Mouse (Mus musculus): ENCODE measurements around the gene Spink4. TPM values are rescaled to one million over a fixed set of nuclear protein-coding genes. Genes with fewer than 3 reads are reported as not detected.
A peak's percentile ranks its signal among the peaks of the same experiment; 100 is the strongest.

The Spink4 gene
- total RNA-seq, 2 experiments from 2014 or later = not detected

- intact Hi-C loops (cut with DNase I) = no loop called here
- DNase-seq (ENCODE audit: low spot score in 2 of 2) = no peak
Measured at GRCm38 (mm10) chr4:40946516-40947121, 26.8 kb downstream of the Spink4 start.

GRCm38 (mm10) chr4:40947565-40948159, 27.8 kb downstream of the Spink4 start:
- intact Hi-C loops (cut with DNase I) = no loop called here
- DNase-seq (ENCODE audit: low spot score in 2 of 2) = peak; percentile 23 to 25

- intact Hi-C loops (cut with DNase I) = no loop called here
- peak; percentile 97 to 99 for DNase-seq (ENCODE audit: low spot score in 2 of 2)
Measured at GRCm38 (mm10) chr4:40948160-40948708, 28.4 kb downstream of the Spink4 start, which contains the start of the genes Bag1 and Chmp5. Bag1 (minus strand) TSS chr4:40948294. Chmp5 (plus strand) TSS chr4:40948407.

GRCm38 (mm10) chr4:40953521-40953920, 33.7 kb downstream of the Spink4 start:
- peak in 1 of 2 experiments; percentile 39 for DNase-seq (ENCODE audit: low spot score in 2 of 2)

GRCm38 (mm10) chr4:40955942-40956341, 36.1 kb downstream of the Spink4 start:
- intact Hi-C loops (cut with DNase I) = no loop called here
- DNase-seq (ENCODE audit: low spot score in 2 of 2) = no peak

More at GRCm38 (mm10) chr4:40953521-40953920, 33.7 kb downstream of the Spink4 start:
- intact Hi-C loops (cut with DNase I) = no loop called here

- peak in 1 of 2 experiments; percentile 23 for DNase-seq (ENCODE audit: low spot score in 2 of 2)
Measured at GRCm38 (mm10) chr4:40963536-40963935, 43.7 kb downstream of the Spink4 start.

GRCm38 (mm10) chr4:40969161-40969560, 49.3 kb downstream of the Spink4 start:
- intact Hi-C loops (cut with DNase I) = no loop called here
- DNase-seq (ENCODE audit: low spot score in 2 of 2) = no peak

More at GRCm38 (mm10) chr4:40963536-40963935, 43.7 kb downstream of the Spink4 start:
- intact Hi-C loops (cut with DNase I) = no loop called here

- intact Hi-C loops (cut with DNase I) = no loop called here
- no peak for DNase-seq (ENCODE audit: low spot score in 2 of 2)
Measured at GRCm38 (mm10) chr4:40969781-40970591, 50.1 kb downstream of the Spink4 start.

- DNase-seq (ENCODE audit: low spot score in 2 of 2) = no peak
- intact Hi-C loops (cut with DNase I) = no loop called here
Measured at GRCm38 (mm10) chr4:40970592-40970841, 50.7 kb downstream of the Spink4 start.

- intact Hi-C loops (cut with DNase I) = no loop called here
- peak; percentile 97 for DNase-seq (ENCODE audit: low spot score in 2 of 2)
Measured at GRCm38 (mm10) chr4:40970842-40971701, 51.2 kb downstream of the Spink4 start, which contains the start of gene Nfx1. Nfx1 (plus strand) TSS chr4:40970906.

- intact Hi-C loops (cut with DNase I) = no loop called here
- DNase-seq (ENCODE audit: low spot score in 2 of 2) = peak; percentile 29 to 58
Measured at GRCm38 (mm10) chr4:40971744-40972143, 51.9 kb downstream of the Spink4 start.

GRCm38 (mm10) chr4:40974011-40974410, 54.2 kb downstream of the Spink4 start:
- DNase-seq (ENCODE audit: low spot score in 2 of 2) = no peak
- intact Hi-C loops (cut with DNase I) = no loop called here

- intact Hi-C loops (cut with DNase I) = no loop called here
- DNase-seq (ENCODE audit: low spot score in 2 of 2) = no peak
Measured at GRCm38 (mm10) chr4:40975678-40976077, 55.8 kb downstream of the Spink4 start.

- intact Hi-C loops (cut with DNase I) = no loop called here
- no peak for DNase-seq (ENCODE audit: low spot score in 2 of 2)
Measured at GRCm38 (mm10) chr4:40976651-40977050, 56.8 kb downstream of the Spink4 start.

- intact Hi-C loops (cut with DNase I) = no loop called here
- no peak for DNase-seq (ENCODE audit: low spot score in 2 of 2)
Measured at GRCm38 (mm10) chr4:40979430-40979829, 59.6 kb downstream of the Spink4 start.

Measured in left cerebral cortex, postnatal 14 days (tissue).